Mouse (Mus musculus) liver, embryonic 12.5 days (tissue): Measurements from ENCODE around the gene Acvr1. TPM values are rescaled to one million over a fixed set of nuclear protein-coding genes. Genes with fewer than 3 reads are reported as not detected.

ENCODE experiments used
- ATAC-seq: fragments of 200-750 bp; cut with Nextera tagmentation; 2 replicates; pipeline ENCODE4 v1.8.0; 2017; ENCODE audit warnings: moderate number of reproducible peaks, mild to moderate bottlenecking, moderate library complexity
- H3K27ac ChIP-seq: fragments of 300-500 bp; sonication (generic); 2 replicates; pipeline ENCODE4 v1.5.1; 2016; ENCODE audit warnings: mild to moderate bottlenecking
- H3K27me3 ChIP-seq: fragments of 300-500 bp; sonication (generic); replicated peaks from 2 replicates; pipeline ENCODE4 v1.6.1; 2016; ENCODE audit warnings: mild to moderate bottlenecking, moderate library complexity
- H3K36me3 ChIP-seq: fragments of 300-500 bp; sonication (generic); 2 replicates; pipeline ENCODE4 v1.6.1; 2016; ENCODE audit warnings: mild to moderate bottlenecking, moderate library complexity
- H3K4me1 ChIP-seq: fragments of 300-500 bp; sonication (generic); 2 replicates; pipeline ENCODE4 v1.6.1; 2016
- H3K4me2 ChIP-seq: fragments of 300-500 bp; sonication (generic); 2 replicates; pipeline ENCODE4 v1.6.1; 2016; ENCODE audit warnings: mild to moderate bottlenecking, moderate library complexity
- H3K4me3 ChIP-seq: fragments of 300-500 bp; sonication (generic); 2 replicates; pipeline ENCODE4 v1.5.1; 2016; ENCODE audit warnings: mild to moderate bottlenecking, moderate library complexity
- H3K9ac ChIP-seq: fragments of 300-500 bp; sonication (generic); 2 replicates; pipeline ENCODE4 v1.6.1; 2016; ENCODE audit warnings: mild to moderate bottlenecking, moderate library complexity
- H3K9me3 ChIP-seq: fragments of 300-500 bp; sonication (generic); replicated peaks from 2 replicates; pipeline ENCODE4 v1.6.1; 2016; ENCODE audit warnings: mild to moderate bottlenecking, moderate library complexity
- WGBS: fragments of 180-500 bp; shearing (Covaris S2); methylation state at CpG from one replicate; pipeline ENCODE4 v1.1.7; 2016; ENCODE audit not compliant: insufficient replicate concordance; 5-methylcytosine and 5-hydroxymethylcytosine counted together
- polyA plus RNA-seq: library from polyadenylated mRNA; unstranded; fragments of >200 nt; fragmentation: Nextera tagmentation; extraction: Ambion mirVana; gene quantifications from 2 replicates; pipeline ENCODE4 v1.2.1, GENCODE M21; 2016

The Acvr1 gene
- polyA plus RNA-seq, 1 experiment from 2014 or later: 3.8 TPM

- Histone ChIP-seq H3K27me3 (no peaks in the 10 kb centered on the region), H3K36me3 (no peaks in the 10 kb centered on the region), H3K4me2 (no peak overlapping the region), H3K9ac (no peak overlapping the region), H3K27ac (no peak overlapping the region), H3K9me3 (no peaks in the 10 kb centered on the region), H3K4me1 (peaks cover 17% of the 10 kb centered on the region; the same call in 1 of the 2 replicates), H3K4me3 (no peak overlapping the region)
- 45% methylated on average over 4 of the region's 4 CpGs for WGBS
- ATAC-seq: no peak
Measured at GRCm38 (mm10) chr2:58485152-58485551, 81.8 kb downstream of the Acvr1 start.

- no peak overlapping the region for H3K27ac ChIP-seq
- H3K4me1 ChIP-seq: peaks cover 17% of the 10 kb centered on the region; the same call in 1 of the 2 replicates
- H3K27me3 ChIP-seq: no peaks in the 10 kb centered on the region
- H3K4me2 ChIP-seq: no peak overlapping the region
- no peaks in the 10 kb centered on the region for H3K9me3 ChIP-seq
- H3K9ac ChIP-seq: no peak overlapping the region
- WGBS: 50% methylated on average over 7 of the region's 7 CpGs
- no peak for ATAC-seq
- H3K36me3 ChIP-seq: no peaks in the 10 kb centered on the region
- H3K4me3 ChIP-seq: no peak overlapping the region
Measured at GRCm38 (mm10) chr2:58484284-58484965, 82.5 kb downstream of the Acvr1 start.

GRCm38 (mm10) chr2:58481450-58482100, 85.4 kb downstream of the Acvr1 start:
- Histone ChIP-seq H3K4me1 (peaks cover 8% of the 10 kb centered on the region; the same call in 1 of the 2 replicates), H3K27ac (no peak overlapping the region), H3K9me3 (no peaks in the 10 kb centered on the region), H3K27me3 (no peaks in the 10 kb centered on the region), H3K4me3 (no peak overlapping the region), H3K4me2 (no peak overlapping the region), H3K9ac (no peak overlapping the region), H3K36me3 (no peaks in the 10 kb centered on the region)
- WGBS: 73% methylated on average over 9 of the region's 9 CpGs
- ATAC-seq: no peak

- Histone ChIP-seq H3K4me2 (no peak overlapping the region), H3K36me3 (no peaks in the 10 kb centered on the region), H3K4me3 (no peak overlapping the region), H3K27me3 (no peaks in the 10 kb centered on the region), H3K27ac (no peak overlapping the region), H3K4me1 (peaks cover 8% of the 10 kb centered on the region; the same call in 1 of the 2 replicates), H3K9ac (no peak overlapping the region), H3K9me3 (no peaks in the 10 kb centered on the region)
- ATAC-seq: no peak
- WGBS: 47% methylated on average over 6 of the region's 6 CpGs
Measured at GRCm38 (mm10) chr2:58480764-58481163, 86.2 kb downstream of the Acvr1 start.

- ATAC-seq: no peak
- Histone ChIP-seq H3K9ac (no peak overlapping the region), H3K4me1 (peaks cover 3% of the 10 kb centered on the region; the same call in 1 of the 2 replicates), H3K27ac (no peak overlapping the region), H3K36me3 (no peaks in the 10 kb centered on the region), H3K9me3 (no peaks in the 10 kb centered on the region), H3K4me2 (no peak overlapping the region), H3K4me3 (no peak overlapping the region), H3K27me3 (no peaks in the 10 kb centered on the region)
- WGBS: 81% methylated on average over 10 of the region's 10 CpGs
Measured at GRCm38 (mm10) chr2:58479536-58479935, 87.4 kb downstream of the Acvr1 start.

- Histone ChIP-seq H3K4me1 (no peaks in the 10 kb centered on the region), H3K27ac (no peak overlapping the region), H3K9me3 (no peaks in the 10 kb centered on the region), H3K36me3 (no peaks in the 10 kb centered on the region), H3K9ac (no peak overlapping the region), H3K27me3 (no peaks in the 10 kb centered on the region), H3K4me2 (no peak overlapping the region), H3K4me3 (no peak overlapping the region)
- ATAC-seq: no peak
- WGBS: 77% methylated on average over 4 of the region's 4 CpGs
Measured at GRCm38 (mm10) chr2:58478144-58478543, 88.8 kb downstream of the Acvr1 start.

- H3K4me3 ChIP-seq: no peak overlapping the region
- H3K4me1 ChIP-seq: no peaks in the 10 kb centered on the region
- no peak overlapping the region for H3K4me2 ChIP-seq
- WGBS: 55% methylated on average over 12 of the region's 12 CpGs
- no peak for ATAC-seq
- H3K27ac ChIP-seq: no peak overlapping the region
- no peak overlapping the region for H3K9ac ChIP-seq
- no peaks in the 10 kb centered on the region for H3K27me3 ChIP-seq
- no peaks in the 10 kb centered on the region for H3K9me3 ChIP-seq
- H3K36me3 ChIP-seq: no peaks in the 10 kb centered on the region
Measured at GRCm38 (mm10) chr2:58476956-58477715, 89.8 kb downstream of the Acvr1 start.

- Histone ChIP-seq H3K4me2 (no peak overlapping the region), H3K27me3 (no peaks in the 10 kb centered on the region)
- 87% methylated on average over 8 of the region's 8 CpGs for WGBS
Measured at GRCm38 (mm10) chr2:58475578-58475977, 91.4 kb downstream of the Acvr1 start.

GRCm38 (mm10) chr2:58470290-58470689, 96.7 kb downstream of the Acvr1 start:
- H3K27ac ChIP-seq: no peak overlapping the region
- H3K27me3 ChIP-seq: no peaks in the 10 kb centered on the region
- no peak overlapping the region for H3K4me3 ChIP-seq
- H3K4me1 ChIP-seq: no peaks in the 10 kb centered on the region
- no peaks in the 10 kb centered on the region; the same call in 1 of the 2 replicates for H3K9me3 ChIP-seq
- ATAC-seq: no peak
- H3K9ac ChIP-seq: no peak overlapping the region
- no peak overlapping the region for H3K4me2 ChIP-seq
- WGBS: 87% methylated on average over 7 of the region's 7 CpGs
- peaks cover 33% of the 10 kb centered on the region for H3K36me3 ChIP-seq

More at GRCm38 (mm10) chr2:58475578-58475977, 91.4 kb downstream of the Acvr1 start:
- H3K9me3 ChIP-seq: no peaks in the 10 kb centered on the region
- H3K4me3 ChIP-seq: no peak overlapping the region
- H3K27ac ChIP-seq: no peak overlapping the region
- no peak for ATAC-seq
- no peak overlapping the region for H3K9ac ChIP-seq
- H3K36me3 ChIP-seq: no peaks in the 10 kb centered on the region
- H3K4me1 ChIP-seq: no peaks in the 10 kb centered on the region

- Histone ChIP-seq H3K4me2 (no peak within 1 kb of the TSS), H3K9ac (no peak within 1 kb of the TSS), H3K4me3 (no peak within 1 kb of the TSS), H3K9me3 (no peaks in the 10 kb centered on the region; the same call in 1 of the 2 replicates), H3K27ac (no peak within 1 kb of the TSS), H3K4me1 (no peaks in the 10 kb centered on the region), H3K36me3 (peaks cover 33% of the 10 kb centered on the region), H3K27me3 (no peaks in the 10 kb centered on the region)
- no peak for ATAC-seq
- WGBS: 74% methylated on average over 7 of the region's 7 CpGs
Measured at GRCm38 (mm10) chr2:58469816-58470215, 97.1 kb downstream of the Acvr1 start, which contains the start of gene Gm17409. Gene Gm17409, plus strand, starts transcription at chr2:58470116.

GRCm38 (mm10) chr2:58458820-58459371, 108.1 kb downstream of the Acvr1 start:
- no peak overlapping the region for H3K4me2 ChIP-seq
- H3K36me3 ChIP-seq: peaks cover 43% of the 10 kb centered on the region
- no peaks in the 10 kb centered on the region for H3K4me1 ChIP-seq
- no peak overlapping the region for H3K9ac ChIP-seq
- WGBS: 77% methylated on average over 14 of the region's 14 CpGs
- ATAC-seq: no peak
- H3K27ac ChIP-seq: no peak overlapping the region
- no peak overlapping the region for H3K4me3 ChIP-seq
- no peaks in the 10 kb centered on the region for H3K27me3 ChIP-seq
- no peaks in the 10 kb centered on the region for H3K9me3 ChIP-seq

- Histone ChIP-seq H3K27ac (no peak overlapping the region), H3K4me2 (no peak overlapping the region), H3K36me3 (peaks cover 39% of the 10 kb centered on the region), H3K9ac (no peak overlapping the region), H3K9me3 (no peaks in the 10 kb centered on the region), H3K4me3 (no peak overlapping the region), H3K4me1 (no peaks in the 10 kb centered on the region), H3K27me3 (no peaks in the 10 kb centered on the region)
- ATAC-seq: no peak
- 87% methylated on average over 5 of the region's 5 CpGs for WGBS
Measured at GRCm38 (mm10) chr2:58457488-58457865, 109.5 kb downstream of the Acvr1 start.
